Mouse (Mus musculus) brain, embryonic 14.5 days (tissue): ENCODE results near the gene Cant1.

ENCODE experiments used
- CTCF ChIP-seq: fragments of 200-500 bp; IDR thresholded peaks from 2 replicates; pipeline ENCODE4 v1.5.1; 2012; ENCODE audit warnings: inconsistent platforms, mild to moderate bottlenecking, moderate library complexity, borderline replicate concordance; ENCODE audit not compliant: insufficient read depth, insufficient read length; ENCODE audit errors: extremely low read depth
- POLR2A ChIP-seq: fragments of 200-500 bp; IDR thresholded peaks from 2 replicates; pipeline ENCODE4 v1.6.1; 2012; ENCODE audit warnings: mild to moderate bottlenecking, inconsistent platforms, borderline replicate concordance; ENCODE audit not compliant: poor library complexity, insufficient read depth, insufficient read length, severe bottlenecking; ENCODE audit errors: extremely low read depth

DNA sequence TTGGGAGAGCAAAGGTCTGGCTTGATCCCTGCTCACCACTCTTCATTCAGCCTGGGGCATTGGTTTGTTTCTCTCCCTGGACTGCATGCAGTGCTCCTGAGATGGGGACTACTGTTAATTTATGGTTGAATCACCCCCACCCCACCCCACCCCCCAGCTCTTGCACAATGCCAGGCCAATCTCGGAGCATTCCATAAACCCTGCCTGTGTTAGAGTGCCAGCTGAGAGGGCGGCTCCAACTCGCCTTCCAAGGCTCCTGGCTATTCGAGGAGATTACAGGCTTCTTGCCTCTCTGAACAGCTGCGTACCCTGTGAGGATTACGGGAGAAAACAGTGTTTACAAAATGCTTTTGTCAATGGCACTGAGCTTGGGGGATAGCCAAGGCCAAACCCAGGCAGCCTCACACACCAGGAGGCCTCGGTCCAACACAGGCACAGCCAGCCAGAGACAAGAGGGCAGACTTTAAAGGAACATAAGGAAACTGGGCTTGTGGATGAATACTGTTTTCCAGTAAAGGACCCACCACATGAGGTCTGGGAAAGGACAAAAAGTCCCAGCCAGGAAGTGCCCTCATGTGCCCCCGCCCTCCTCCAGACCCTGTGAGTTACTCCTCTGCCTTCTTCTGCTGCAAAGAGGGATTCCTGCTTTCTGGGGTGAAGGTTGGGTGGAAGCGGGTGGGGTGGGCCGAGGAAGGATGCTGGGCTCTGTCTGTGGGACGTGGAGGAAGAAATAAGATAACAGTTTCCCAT, 20.0 kb upstream of the Cant1 start:
- TF ChIP-seq CTCF, result no peak
- TF ChIP-seq POLR2A, result no peak
